Mouse (Mus musculus) left cerebral cortex, postnatal 4 days (tissue): Measurements from ENCODE around the gene Fxyd7. TPM values are rescaled to one million over a fixed set of nuclear protein-coding genes. Genes with fewer than 3 reads are reported as not detected.
A peak's percentile ranks its signal among the peaks of the same experiment; 100 is the strongest.

Source experiments
- DNase-seq: peaks from one replicate; pipeline ENCODE4 v3.0.0-alpha.2; 2022
- intact Hi-C: fragments of 180-260 bp; cut with DNase I; formaldehyde crosslinking; loops from one replicate; pipeline ENCODE4 v1.15.1; 2025
- total RNA-seq, 2 experiments: library from RNA; stranded (reverse); gene quantifications; 2 replicates each; pipeline ENCODE4 v1.2.3; 2021

The Fxyd7 gene
- 100 to 1,000 TPM; 108 to 159 TPM for total RNA-seq

DNA sequence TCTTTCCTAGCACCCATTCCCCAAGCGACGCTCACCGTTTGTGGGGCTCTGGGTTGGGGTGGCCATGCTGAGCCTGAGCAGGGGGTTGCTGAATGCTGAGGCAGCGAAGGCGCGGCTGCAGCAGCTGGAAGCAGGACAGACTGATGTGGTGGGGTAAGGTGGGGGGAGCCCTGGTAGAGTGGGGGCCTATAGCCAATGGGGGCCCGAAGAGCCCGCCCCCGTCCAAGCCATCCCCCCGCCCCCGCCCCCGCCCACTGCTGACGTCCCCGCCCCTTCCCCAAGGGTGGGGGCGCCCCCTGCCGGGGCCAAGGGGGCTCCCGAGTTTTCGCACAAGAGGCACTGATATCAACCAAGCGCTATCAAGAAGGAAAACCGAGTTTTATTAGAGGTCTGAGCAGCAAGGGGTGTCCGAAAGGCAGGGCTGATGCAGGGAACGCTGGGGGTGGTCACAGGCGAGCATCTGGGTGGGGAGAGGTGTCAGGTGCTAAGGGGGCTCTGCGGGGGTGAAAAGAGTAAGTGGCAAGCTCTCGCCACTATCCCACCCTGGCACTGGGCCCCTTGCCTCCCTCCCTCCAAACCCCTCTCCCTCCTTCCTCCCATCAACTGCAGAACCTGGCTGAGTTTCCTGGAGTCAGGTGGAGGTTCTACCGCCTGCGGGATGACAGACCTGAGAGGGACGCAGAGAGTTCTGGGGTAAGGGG lies at the start of gene Fxyd7:
Fxyd7 (minus strand) TSS at position 147 of the 701 bp plus-strand sequence.
- intact Hi-C loops: no loop called here
- DNase-seq: peak; percentile 24

DNA sequence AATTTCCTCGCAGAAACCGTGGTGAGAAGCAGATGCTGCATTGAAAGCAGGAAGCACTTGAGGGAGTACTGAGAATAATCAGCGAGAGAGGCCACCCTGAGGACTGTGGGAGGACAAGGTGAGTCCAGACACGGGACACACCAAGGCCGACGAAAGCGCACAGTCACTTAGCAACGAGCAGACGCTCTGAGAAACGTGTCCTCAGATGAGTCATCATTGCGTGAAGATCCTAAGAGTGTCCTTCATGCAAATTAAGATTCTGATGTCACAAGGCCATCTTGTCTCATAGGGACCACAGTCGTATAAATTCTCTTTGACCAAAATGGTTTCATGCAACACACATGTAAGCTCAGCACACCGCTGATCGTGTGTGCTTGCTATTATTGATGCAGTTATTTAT lies 49.5 kb upstream of the Fxyd7 start:
- intact Hi-C loops: no loop called here
- DNase-seq: no peak

DNA sequence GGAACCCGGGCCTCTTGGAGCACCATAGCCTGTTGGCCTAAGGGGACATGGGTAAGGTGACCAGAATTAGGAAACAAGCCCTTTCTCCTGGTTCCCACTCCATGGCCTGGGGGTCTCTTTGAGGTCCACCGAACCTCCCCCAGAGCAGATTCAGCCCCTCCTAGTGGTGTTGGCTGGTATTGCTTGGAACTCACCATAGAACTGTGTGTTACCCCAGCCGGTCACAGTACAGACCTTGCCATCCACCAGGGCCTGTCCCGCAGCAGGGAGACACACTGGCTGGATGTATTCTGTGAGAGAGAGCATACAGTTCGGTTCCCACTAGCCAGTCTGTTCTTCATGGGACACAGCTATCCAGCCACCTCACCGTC lies 48.3 kb upstream of the Fxyd7 start:
- intact Hi-C loops: no loop called here
- DNase-seq: no peak

DNA sequence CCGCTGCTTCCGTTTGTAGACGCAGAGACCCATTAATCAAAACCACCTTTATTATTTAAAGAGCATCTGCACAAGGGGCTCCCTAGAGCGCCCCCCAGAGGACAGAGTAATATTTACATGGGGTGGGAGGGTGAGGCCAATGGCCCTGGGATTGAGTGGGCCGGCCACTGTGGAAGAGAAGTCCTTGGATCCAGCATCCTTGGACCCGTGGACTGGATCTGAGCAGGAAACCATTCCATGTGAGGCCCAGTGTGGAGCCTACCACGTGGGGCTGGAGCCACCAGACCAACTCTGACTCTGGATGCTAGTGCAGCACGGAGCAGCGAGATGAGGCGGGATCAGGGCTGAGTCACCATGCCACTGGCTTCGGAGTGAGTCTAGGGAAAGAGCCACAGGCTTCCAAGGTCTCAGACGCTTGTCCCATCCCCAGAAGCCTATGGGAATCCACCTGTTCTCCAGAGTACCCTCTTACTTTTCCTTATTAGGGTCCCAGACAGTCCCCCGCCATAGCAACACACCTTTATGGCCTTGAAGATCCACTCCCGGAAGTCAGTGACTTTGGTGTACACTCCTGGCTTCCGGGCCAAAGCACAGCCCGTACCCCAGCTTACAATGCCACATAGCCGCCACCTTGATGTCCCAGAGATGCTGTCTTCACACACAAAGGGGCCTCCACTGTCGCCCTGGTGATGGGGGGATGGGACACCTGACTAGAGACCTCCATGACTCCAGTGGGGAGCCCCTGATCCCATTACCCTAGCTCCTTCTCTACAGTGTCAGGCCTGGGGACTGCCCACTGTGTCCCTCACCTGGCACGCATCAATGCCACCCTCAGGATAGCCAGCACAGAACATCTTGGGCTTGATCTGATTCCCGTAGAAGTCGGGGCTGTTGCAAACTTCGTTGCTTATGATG lies 47.7 kb upstream of the Fxyd7 start:
- no peak for DNase-seq
- intact Hi-C loops: no loop called here

DNA sequence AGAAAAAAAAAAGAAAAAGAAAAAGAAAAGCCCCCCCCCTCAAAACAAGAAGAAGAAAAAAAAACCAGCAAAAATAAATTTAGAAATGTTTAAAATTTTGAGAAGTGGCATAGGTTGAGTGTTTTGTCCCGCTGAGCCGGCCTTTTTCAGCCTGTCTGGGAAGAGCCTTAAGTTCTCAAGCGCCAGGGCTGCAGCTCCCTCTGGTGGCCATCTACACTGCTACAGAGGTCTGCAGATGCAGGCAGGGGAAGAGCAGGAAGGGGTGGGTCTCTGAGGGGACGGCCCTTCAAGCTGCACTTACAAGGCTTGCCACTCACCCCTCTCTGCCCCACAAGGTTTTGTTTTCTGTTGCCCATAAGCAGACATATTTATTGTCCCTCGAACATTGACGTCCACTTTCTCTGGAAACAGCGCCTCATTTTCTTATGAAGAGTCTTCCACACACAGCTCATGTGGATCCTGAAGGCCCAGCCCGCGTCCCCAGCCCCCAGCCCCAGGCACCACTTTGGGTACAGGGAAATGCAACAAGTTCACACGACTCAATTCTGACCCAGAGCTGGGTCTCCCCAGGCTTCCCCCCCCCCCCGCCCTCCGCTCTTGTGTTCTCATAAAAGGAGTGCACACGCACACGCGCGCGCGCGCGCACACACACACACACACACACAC lies 46.4 kb upstream of the Fxyd7 start:
- peak; percentile 95 for DNase-seq
- intact Hi-C loops: no loop called here

DNA sequence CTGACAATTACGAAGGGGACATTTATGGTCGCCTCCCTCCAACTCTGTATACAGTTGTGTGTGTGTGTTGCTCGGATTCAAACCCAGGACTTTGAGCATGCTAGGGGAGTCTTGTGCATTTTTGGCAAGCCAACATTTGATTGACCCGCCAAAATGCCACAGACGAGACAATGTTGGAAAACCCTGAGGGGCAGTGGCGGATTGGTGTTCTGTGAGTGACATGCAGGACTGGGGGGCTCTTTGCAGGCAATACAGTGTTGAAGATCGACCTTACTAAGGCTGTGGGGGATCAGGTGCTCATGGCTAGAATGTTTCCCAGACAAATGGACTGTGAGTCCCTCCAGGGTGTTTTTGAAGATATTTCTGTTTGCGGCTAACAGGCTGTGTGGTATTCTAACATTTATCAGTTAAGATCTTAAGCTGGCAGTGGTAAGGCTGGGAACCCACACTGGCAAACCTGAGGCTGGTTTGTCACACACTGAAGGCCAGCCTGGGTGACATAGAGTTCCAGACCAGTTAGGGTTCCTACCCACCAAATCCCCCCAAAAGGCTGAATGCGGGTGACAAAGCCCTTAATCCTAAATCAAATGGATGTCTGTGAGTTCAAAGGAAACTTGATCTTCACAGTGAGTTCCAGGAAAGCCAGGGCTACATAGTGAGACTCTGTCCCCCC lies 45.8 kb upstream of the Fxyd7 start:
- intact Hi-C loops: no loop called here
- no peak for DNase-seq

DNA sequence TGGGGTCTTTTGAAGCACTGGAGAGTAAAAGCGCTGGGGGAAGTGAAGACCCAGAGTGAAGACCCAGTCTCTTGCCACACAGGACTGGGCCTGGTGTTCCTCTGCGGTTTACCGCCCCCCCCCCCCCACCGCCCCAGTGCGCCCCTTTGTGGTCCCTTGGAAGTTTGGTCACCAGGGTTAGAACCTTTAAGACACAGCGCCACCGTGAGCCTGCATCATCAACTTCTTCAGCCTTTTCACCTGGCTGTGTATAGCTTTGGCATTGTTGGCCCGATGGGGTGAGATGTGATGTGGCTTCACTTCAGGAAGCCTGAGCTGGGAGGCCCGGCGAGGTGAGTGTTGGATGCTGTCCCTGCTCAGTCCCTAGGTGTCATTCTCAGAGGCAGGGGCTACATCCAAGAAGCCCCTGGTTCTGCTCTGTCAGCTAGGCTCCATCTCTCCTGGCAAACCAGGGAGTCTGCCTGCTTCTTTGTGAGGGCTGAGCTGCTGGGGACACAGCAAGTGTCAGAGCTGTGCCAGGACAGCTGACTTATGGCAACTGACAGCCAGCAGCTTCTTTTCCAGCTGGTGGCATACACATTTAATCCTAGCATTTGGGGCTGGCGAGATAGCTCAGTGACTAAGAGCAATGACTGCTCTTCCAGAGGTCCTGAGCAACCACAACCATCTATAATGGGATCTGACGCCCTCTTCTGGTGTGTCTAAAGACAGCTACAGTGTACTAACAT lies 43.7 kb upstream of the Fxyd7 start:
- DNase-seq: no peak
- intact Hi-C loops: no loop called here

DNA sequence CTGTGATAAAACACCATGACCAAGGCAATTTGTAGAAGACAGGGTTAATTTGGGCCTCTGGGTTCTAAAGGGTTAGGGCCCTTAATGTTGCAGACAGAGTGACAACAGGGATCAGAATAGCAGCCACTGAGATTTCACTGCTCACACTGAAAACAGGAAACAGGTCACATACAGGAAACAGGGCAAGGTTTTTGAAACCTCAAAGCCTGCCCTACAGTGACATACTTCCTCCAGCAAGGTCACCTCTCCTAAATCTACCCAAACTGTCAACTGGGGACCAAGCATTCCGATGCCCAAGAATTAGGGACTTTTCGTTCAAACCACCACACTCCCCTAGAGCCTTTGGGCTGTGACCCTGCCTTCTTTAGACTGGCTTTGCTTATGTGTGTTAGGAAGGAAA lies 38.5 kb upstream of the Fxyd7 start:
- intact Hi-C loops: no loop called here
- DNase-seq: no peak

DNA sequence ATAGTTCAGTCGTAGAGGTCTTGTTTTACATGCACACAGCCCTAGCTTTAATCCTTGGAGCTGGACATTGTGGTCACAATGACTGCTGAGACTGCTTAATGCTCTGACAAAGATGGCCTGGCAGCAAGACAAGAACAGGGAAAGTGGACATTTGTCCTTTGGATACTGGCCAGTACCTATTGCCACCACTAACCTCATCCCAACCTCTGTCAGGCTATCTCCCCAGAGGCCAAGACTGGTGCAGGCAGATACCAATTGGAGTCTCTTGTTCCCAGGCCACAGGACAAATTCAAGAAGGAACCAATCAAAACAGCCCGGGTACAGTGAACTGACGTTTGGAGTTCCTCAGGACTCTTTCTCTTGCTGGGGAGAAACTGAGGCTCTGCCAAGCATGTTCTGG lies 36.9 kb upstream of the Fxyd7 start:
- intact Hi-C loops: no loop called here
- no peak for DNase-seq

DNA sequence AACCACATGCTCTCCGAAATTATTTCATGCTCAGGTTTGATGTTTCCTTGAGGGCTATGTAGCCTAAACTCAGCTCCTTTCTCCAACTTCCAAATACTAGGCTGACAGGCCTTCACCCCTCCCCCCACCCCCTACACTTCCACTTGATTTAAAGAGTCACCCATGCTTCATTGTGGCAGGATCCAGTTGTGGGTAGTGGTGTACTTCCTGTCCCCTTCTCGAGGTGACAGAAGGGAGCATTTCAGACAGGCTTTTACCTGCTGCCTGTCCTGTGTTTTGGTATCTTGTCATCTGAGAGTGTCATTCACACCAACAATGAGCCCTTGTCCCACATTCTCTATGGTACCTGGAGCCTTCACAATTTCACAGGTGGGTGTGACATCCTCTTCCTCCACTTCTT lies 36.0 kb upstream of the Fxyd7 start:
- intact Hi-C loops: no loop called here
- no peak for DNase-seq

DNA sequence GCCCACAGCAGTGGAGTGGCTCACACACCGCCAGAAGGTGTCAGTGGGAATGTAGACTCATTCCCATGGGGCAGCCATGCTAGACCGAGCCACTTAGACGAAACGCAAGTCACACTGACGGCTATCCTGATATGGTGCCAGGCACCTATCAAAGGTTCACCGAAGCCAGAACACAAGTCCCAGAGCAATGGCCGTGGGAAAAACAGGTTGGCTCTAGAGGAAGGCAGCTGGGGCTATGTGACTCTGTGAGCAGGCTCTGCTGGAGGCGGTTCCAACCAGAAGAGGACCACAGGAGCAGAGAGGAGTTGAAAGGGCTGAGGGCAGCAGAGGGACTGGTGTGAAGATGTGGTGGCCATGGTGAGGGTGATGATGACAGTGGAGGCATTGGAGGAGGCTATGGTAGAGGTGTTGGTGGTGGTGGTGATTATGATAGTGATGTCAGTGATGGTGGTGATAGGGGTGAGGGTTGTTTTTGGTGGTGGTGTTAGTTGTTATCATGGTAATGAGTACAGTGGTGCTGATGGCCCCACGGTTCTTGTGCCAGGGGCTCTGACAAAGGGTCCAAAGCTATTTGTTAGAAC lies 35.0 kb upstream of the Fxyd7 start:
- intact Hi-C loops: no loop called here
- DNase-seq: no peak

DNA sequence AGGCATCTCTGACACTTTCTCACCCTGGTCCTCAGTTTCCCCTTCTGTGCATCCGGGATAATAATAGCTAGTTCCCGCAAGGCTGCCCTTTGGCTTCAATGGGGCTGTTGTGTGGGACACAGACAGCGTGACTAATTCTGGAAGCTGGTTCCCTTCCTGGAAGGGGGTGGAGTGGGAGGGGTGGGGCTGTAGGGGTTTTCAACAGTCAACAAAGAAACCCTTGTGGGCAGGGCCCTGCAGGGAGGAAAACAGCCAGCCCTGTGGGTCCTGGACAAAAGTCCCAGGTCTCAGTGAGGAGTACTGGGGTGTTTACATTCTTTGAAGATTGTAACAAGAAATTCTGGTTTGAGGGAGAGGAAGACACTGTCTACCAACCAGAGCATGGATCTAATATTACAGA lies 33.9 kb upstream of the Fxyd7 start:
- intact Hi-C loops: no loop called here
- peak; percentile 41 for DNase-seq

DNA sequence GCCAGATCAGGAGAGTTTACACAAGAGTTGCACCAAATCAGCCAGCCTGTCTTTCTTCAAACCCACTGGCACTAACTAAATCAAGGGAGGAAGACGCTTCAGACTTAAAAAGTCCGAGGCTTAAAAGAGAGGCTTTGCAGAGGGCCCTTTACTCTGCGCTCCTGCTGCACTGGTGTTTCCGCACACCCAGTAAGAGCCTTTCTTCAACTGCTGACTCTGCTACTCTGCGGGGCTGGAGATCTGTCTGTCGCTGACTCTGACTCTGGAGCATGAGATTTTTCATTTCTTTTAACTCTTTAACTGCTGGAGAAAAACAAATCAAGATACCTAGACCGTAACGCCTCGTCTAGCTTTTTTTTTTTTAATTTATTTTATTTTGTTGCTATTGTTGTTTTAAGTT lies 32.9 kb upstream of the Fxyd7 start:
- DNase-seq: no peak
- intact Hi-C loops: no loop called here

DNA sequence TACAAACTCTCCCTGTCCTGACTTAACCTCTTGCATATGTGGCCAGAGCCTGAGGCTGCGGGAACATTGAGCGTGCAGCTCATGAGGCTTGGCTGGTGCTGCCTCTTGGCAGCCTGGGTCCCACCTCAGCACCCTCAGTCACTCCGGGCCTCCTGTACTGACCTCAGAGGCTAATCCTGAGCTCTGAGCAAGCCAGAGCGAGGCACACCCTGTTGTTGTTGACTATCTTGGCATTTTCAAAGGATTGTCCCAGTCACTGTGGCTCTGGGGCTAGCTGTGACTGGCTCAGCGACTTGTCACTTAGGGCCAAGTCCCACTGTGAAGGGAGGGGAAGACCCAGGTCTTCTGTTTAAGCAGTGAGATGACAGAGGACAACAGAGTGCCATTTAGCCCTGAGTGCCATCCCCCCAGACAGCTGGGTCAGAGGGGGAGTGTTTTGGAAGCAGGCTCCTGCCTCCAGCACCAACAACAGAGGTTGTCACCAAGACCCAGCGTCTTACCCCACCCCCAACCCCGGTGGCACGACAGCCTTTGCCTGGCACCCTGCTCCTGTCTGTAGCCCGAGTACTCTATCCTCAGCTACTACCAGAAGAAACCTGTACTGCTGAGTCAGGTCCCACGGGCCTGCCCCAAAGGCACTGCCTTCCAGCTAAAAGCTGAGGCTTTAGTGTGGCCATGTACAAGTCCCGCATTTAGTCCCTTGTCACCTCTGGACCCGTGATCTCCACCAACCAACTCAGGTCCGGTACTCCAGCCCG lies 31.7 kb upstream of the Fxyd7 start:
- peak; percentile 65 for DNase-seq
- intact Hi-C loops: no loop called here

DNA sequence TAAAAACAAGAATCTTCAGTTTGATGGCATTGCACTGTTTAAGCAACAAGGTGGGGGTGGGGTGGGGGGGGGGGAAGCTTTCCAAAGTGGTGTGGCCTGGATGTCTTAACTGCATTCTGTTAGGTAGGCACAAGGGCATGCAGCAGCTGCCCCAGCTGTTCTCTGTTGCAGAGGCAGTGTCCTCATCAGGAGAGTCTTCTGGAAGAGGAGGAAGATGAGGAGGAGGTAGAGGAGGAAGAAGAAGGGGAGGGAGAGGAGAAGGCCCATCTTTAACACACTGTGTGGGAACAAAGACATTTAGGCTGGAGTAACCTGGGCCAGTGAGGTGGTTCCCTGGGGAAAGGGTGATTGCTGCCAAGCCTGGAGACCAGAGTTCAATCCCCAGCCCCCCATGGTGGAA lies 30.8 kb upstream of the Fxyd7 start:
- intact Hi-C loops: no loop called here
- no peak for DNase-seq

DNA sequence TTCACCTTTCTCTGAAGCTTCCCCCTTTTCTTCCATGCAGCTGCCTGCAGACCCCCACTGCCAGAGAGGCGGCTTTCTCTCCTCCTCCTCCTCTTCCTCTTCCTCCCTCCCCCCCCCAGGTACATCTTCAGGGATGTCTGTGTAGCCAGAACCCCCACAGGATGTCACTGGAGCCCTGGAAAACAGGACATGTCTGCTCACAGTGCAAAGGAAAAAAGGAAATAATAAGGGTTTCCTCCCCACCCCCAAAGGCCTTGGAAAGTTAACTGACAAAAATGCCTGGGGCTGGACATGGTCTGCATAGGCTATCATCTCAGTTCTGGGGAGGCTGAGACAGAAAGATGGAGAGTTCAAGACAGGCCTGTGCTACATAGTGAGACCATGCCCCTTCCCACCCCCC lies 29.8 kb upstream of the Fxyd7 start:
- no peak for DNase-seq
- intact Hi-C loops: no loop called here

DNA sequence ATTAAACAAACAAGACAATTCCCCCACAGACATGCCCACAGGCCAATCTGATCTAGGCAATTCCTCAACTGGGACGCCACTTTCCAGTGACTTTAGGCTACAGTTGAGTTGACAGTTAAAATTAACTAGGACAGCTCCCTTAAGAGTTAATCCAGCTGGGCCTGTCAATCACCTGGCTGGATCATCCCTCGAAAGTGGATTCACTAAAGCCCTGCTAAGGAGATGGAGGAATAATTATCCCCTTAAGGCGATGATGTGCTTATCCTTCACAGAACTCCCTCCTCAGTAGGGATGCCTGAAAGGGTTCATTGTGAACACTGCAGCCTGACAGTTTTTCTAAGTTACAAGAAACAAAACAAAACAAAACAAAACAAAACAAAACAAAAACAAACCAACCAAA lies 29.3 kb upstream of the Fxyd7 start:
- intact Hi-C loops: no loop called here
- no peak for DNase-seq

DNA sequence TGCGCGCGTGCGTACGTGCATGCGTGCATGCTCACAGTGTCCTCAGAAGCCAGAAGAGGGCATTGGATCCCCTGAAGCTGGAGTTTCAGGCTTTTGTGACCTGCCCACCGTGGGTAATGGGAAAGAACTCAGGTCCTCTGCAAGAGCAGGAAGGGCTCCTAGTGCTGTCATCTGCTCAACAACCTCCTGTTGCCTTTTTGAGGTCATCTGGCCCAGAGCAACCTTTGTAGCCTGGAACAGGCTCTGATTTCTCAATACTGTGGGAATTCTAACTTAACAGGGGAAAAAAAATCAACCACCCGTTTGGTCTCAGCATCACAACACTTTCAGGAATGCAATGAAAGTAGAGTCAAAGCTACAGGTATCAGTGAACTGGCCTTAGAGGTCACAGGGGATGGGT lies 28.4 kb upstream of the Fxyd7 start:
- intact Hi-C loops: no loop called here
- DNase-seq: no peak

DNA sequence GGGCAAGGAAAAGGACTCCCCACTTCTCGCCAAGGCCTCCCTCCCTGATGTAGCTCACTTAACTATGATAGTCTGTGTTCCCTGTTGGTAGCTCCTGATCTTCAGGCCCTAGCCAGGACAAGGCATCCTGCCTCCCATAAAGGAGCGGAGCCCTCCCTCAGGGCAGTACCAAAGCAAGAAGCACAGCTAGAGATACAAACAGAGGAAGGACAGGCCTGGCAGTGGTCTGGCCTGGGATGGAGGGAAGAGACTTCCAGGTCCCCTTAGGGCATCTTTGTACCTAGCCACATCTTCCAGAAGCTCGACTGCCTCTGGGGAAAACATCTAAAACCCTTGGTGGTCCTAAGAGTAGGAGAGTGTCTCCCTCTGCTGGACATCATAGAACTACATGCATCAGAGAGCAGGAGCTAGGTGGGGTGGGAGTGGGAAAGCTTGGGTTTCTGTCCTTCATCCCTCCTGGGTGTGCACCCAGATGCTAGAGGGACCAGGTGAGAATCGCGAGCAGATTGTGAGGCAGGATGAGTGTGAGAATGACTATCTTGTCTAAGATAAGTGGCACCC lies 26.7 kb upstream of the Fxyd7 start:
- DNase-seq: no peak
- intact Hi-C loops: no loop called here
